Mouse (Mus musculus): Measurements from ENCODE around the gene Pdhb. TPM values are rescaled to one million over a fixed set of nuclear protein-coding genes. Genes with fewer than 3 reads are reported as not detected.

The Pdhb gene
- polyA plus RNA-seq, 1 experiment from 2014 or later, result 259 TPM

DNA sequence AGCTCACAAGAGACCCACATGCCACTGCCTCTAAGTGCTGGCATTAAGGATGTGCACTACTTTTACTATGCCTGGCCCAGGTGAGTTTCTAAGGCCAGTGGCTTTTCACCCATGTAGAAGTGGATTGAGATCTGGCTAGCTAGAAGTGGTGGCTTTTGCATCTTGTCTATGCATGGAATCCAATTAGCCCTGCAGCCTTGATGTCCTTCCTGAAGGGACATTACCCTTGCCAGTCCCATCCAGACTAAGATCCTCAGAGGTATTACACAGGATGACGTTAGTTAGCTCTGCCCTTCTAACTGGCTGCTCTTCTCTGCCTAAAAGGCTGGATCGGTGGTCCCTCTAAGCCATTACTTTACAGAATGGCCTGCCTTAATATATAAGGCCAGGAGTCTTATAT, 40.2 kb upstream of the Pdhb start:
- Histone ChIP-seq H3K4me3 (no peak overlapping the region), H3K36me3 (no peaks in the 10 kb centered on the region), H3K9me3 (no peaks in the 10 kb centered on the region), H3K27ac (replicated peaks) (no peak overlapping the region), H3K4me1 (replicated peaks) (peaks cover 23% of the 10 kb centered on the region), H3K27me3 (peaks cover 22% of the 10 kb centered on the region), H3K9ac (no peak overlapping the region), H3K4me2 (no peak overlapping the region)
- WGBS, result 78% methylated on average over 2 of the region's 2 CpGs
- no peak for ATAC-seq (ENCODE audit: low read depth)

DNA sequence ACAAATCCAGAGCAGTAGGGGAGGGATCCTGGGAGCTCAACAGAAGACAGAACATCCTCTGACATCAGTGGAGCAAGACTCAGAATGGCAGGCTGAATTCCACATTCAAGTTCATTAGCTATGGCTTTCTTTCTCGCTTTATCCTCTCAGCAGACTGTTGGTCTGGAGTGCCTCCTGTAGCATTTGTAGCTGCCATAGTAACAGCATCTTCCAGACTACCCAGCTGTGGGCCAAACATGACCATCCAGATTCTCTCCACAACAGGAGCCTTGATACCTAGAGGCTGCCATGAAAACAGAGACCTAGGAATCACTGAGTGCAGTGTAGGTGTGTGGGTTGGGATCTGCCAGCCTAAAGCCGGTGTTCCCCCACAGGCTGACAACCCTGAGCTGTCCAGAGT, 37.1 kb upstream of the Pdhb start:
- no peak overlapping the region for H3K27ac ChIP-seq (replicated peaks)
- no peak for ATAC-seq (ENCODE audit: low read depth)
- no peaks in the 10 kb centered on the region for H3K27me3 ChIP-seq
- H3K9me3 ChIP-seq, result no peaks in the 10 kb centered on the region
- no peaks in the 10 kb centered on the region for H3K36me3 ChIP-seq
- peaks cover 9% of the 10 kb centered on the region for H3K4me1 ChIP-seq (replicated peaks)
- 81% methylated on average over 2 of the region's 2 CpGs for WGBS
- no peak overlapping the region for H3K4me3 ChIP-seq
- H3K4me2 ChIP-seq, result no peak overlapping the region
- no peak overlapping the region for H3K9ac ChIP-seq

DNA sequence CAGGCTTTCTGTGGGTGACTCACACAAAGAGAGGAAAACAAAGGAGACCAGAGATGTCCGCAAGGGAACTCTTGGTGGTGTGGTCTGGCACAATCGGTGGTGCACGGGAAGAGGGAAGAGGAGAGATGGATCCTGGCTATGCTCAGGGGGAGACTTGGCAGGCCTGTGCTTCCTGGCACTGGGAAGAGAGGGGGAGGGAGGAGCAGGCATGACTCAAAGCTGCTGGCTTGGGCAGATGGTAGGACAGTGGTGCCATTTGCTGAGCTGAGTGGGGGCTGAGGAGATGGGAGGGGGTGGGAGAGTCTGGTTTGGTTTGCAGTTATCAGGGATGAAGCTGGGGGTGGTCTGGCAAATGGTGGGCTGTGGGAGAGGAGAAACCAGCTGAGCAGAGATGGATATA, 36.1 kb upstream of the Pdhb start:
- 78% methylated on average over 3 of the region's 3 CpGs for WGBS
- Histone ChIP-seq H3K4me2 (no peak overlapping the region), H3K27ac (replicated peaks) (no peak overlapping the region), H3K4me3 (no peak overlapping the region), H3K4me1 (replicated peaks) (peaks cover 4% of the 10 kb centered on the region), H3K9ac (no peak overlapping the region), H3K27me3 (no peaks in the 10 kb centered on the region), H3K36me3 (no peaks in the 10 kb centered on the region), H3K9me3 (no peaks in the 10 kb centered on the region)
- ATAC-seq (ENCODE audit: low read depth), result no peak

DNA sequence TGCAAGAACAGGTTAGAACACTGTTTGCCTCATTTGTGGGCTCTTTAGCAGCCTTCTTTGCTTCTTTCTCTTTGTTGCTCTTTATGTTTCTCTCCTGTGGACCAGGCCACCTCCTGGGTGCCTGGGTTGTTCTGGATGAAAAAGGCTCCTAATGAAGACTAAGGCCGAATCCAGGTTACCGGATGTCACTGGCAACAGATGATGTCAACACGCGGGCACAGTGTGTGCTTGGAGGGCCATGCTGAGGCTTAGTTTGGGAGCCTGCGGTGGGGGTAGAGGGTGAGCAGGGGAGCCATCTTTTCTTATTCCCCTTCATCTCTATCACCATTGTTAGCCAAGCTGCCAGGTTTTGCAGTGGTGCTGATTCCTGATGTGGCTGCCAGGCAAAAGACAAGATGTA, 34.7 kb upstream of the Pdhb start:
- 61% methylated on average over 5 of the region's 5 CpGs for WGBS
- no peak overlapping the region for H3K9ac ChIP-seq
- no peaks in the 10 kb centered on the region for H3K27me3 ChIP-seq
- peak overlapping the region; percentile 34; the same call in 1 of the 2 replicates for H3K27ac ChIP-seq (replicated peaks)
- H3K4me1 ChIP-seq (replicated peaks), result peaks cover 4% of the 10 kb centered on the region
- no peak overlapping the region for H3K4me2 ChIP-seq
- no peak overlapping the region for H3K4me3 ChIP-seq
- no peaks in the 10 kb centered on the region for H3K9me3 ChIP-seq
- no peak for ATAC-seq (ENCODE audit: low read depth)
- H3K36me3 ChIP-seq, result no peaks in the 10 kb centered on the region

DNA sequence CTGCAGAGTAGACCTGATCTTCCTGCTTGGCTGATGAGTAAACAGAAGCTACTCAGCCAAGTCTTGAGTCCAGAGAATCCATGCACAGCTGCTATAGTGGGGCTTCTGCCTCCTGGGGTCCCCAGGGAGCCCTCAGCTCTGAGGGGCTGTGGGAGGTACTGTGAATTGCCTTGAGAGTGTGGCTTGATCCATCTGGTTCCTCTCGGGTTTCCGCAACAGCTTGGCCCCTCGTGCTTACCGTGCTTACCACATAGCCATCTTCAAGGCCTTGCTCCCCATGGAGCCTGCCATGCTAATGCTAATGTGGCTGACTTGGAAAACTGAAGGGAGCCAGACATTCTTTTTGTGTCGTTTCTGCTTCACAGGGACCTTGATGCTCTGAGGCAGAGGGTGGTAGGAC, 34.3 kb upstream of the Pdhb start:
- Histone ChIP-seq H3K9me3 (no peaks in the 10 kb centered on the region), H3K27me3 (no peaks in the 10 kb centered on the region), H3K36me3 (no peaks in the 10 kb centered on the region), H3K27ac (replicated peaks) (peak overlapping the region; percentile 34; the same call in 1 of the 2 replicates), H3K9ac (no peak overlapping the region), H3K4me1 (replicated peaks) (peaks cover 4% of the 10 kb centered on the region), H3K4me3 (no peak overlapping the region), H3K4me2 (no peak overlapping the region)
- peak; percentile 77 for ATAC-seq (ENCODE audit: low read depth)
- 22% methylated on average over 5 of the region's 5 CpGs for WGBS

DNA sequence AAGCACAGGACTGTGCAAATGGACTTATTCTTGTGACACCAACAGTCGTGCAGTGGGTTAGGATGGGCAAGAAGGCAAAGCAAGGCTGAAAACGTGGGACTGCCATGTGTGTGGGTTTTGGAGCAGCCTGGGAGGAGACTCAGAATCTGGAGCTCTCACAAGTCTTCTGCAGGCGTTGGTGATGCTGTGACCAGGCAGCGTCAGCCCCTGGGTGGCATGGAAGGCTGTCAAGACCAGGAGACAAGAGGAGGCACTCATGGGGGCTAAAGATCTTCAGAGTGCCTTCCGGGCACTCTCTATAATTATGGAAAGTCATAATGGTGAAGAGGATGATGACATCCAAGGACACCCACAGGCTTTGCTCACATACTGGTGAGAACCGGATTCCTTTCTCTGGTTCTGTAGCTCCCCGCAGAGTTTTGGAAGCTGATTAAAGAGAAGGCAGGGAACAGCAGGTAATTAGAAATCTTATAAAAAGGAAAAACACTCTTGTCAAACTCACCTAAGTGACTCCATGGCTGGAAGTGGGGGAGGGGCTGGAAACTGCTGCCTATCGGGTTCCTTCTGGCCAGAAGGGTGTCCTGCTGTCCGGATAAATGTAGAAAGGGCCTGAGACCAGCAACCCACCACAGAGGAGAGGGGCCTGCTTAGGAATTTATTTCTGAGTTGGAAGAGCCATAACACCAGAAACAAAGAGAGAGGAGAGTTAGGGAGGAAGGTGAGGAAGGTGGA, 33.5 kb upstream of the Pdhb start:
- H3K27ac ChIP-seq (replicated peaks), result 0 out of 2 replicates have a peak overlapping the region, but pooled peaks have one; percentile 5
- ATAC-seq (ENCODE audit: low read depth), result no peak
- no peak overlapping the region for H3K4me3 ChIP-seq
- no peak overlapping the region for H3K9ac ChIP-seq
- no peak overlapping the region for H3K4me2 ChIP-seq
- H3K4me1 ChIP-seq (replicated peaks), result peaks cover 4% of the 10 kb centered on the region
- no peaks in the 10 kb centered on the region for H3K27me3 ChIP-seq
- WGBS, result 56% methylated on average over 9 of the region's 9 CpGs
- H3K9me3 ChIP-seq, result no peaks in the 10 kb centered on the region
- no peaks in the 10 kb centered on the region for H3K36me3 ChIP-seq

DNA sequence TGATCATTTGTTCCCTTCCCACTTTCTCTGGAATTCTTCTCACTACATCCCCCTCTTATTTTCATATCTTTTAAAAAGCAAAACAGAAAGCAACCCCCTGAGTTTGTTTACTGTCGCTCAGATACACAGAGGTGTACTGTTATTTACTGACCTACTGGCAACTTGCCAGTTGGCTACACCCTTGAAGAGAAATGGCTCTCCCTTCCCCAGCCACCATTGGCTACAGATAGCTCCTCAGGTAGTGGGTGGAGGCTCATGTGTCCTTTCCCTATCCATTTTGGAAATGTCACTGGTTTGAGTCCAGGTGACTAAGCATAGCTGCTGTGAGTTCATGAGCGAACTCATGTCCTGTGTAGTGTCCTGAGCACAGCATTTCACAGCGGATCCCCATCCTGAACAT, 28.9 kb upstream of the Pdhb start:
- WGBS, result 78% methylated on average over 3 of the region's 3 CpGs
- Histone ChIP-seq H3K4me2 (no peak overlapping the region), H3K9me3 (no peaks in the 10 kb centered on the region), H3K27ac (replicated peaks) (no peak overlapping the region), H3K4me3 (no peak overlapping the region), H3K9ac (no peak overlapping the region), H3K36me3 (no peaks in the 10 kb centered on the region), H3K4me1 (replicated peaks) (no peaks in the 10 kb centered on the region), H3K27me3 (no peaks in the 10 kb centered on the region)
- no peak for ATAC-seq (ENCODE audit: low read depth)

DNA sequence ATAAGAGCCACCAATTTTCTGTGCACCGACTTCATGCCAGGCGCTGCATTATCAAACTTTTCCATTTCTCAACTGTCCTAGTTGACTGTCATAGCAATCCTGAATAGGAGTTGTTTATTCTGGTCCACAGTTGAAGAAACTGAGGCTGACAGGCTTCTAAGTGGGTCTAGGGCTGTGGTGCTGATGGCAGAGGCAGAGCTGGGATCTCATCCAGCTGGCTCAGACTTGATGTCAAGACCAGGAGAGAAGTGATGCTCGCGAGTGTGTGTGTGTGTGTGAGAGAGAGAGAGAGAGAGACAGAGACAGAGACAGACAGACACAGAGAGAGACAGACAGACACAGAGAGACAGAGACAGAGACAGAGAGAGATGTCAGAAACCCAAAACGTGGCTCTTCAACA, 27.9 kb upstream of the Pdhb start:
- Histone ChIP-seq H3K9ac (no peak overlapping the region), H3K4me3 (no peak overlapping the region), H3K36me3 (no peaks in the 10 kb centered on the region), H3K27me3 (no peaks in the 10 kb centered on the region), H3K4me1 (replicated peaks) (no peaks in the 10 kb centered on the region), H3K27ac (replicated peaks) (no peak overlapping the region), H3K9me3 (no peaks in the 10 kb centered on the region), H3K4me2 (no peak overlapping the region)
- 84% methylated on average over 5 of the region's 5 CpGs for WGBS
- no peak for ATAC-seq (ENCODE audit: low read depth)

DNA sequence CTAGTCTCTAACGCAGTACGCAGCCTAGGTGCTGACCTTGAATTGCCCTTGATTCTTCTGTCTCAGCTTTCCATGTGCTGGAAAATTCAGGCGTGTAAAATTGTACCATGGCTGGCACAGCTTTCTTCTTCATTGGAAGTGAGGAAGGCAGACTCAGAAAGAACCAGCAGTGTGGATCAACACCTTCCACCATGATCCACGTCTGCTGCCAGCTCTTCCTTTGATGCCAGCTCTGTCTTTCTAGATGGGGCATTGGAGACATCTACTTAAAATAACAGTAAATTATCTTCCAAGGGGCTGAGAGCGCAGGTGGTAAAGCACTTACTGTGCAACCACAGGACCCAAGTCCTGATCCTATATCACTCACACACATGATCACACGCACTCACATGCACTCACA, 19.9 kb upstream of the Pdhb start:
- 81% methylated on average over 6 of the region's 6 CpGs for WGBS
- H3K27ac ChIP-seq (replicated peaks), result no peak overlapping the region
- no peaks in the 10 kb centered on the region for H3K9me3 ChIP-seq
- no peak for ATAC-seq (ENCODE audit: low read depth)
- H3K4me3 ChIP-seq, result no peak overlapping the region
- H3K36me3 ChIP-seq, result no peaks in the 10 kb centered on the region
- H3K4me2 ChIP-seq, result no peak overlapping the region
- no peaks in the 10 kb centered on the region for H3K27me3 ChIP-seq
- no peaks in the 10 kb centered on the region; the same call in 1 of the 2 replicates for H3K4me1 ChIP-seq (replicated peaks)
- no peak overlapping the region for H3K9ac ChIP-seq

DNA sequence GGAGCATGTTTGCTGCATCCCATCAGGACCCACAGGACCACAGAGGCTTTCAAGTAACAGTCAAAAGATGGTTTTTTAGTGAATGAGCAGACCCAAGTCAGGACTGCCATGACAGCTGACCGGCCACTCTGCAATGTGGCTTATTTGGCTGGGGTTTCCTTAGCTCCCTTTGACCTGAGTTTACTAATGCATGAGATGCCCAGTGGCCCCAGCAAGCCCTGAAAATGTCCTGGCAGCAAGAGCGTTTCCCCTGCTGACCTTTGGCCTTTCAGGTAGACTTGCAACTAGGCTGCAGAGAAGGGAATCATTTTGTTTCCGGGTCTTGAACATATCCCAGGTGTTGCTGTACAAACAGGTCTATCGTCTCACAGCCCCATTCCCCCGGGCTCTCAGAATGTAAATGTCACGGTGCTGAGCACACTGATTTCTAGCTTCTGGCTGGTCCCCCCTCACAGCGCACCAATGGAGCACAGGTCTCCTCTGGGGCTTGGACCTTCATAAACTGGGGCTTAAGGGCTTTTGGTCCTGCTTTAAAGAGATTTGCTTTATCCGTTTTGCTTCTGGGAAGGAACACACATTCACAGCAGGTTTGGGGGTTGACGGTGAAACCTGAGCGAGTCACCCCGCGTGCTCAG, 18.6 kb upstream of the Pdhb start:
- H3K4me2 ChIP-seq, result no peak overlapping the region
- no peaks in the 10 kb centered on the region for H3K36me3 ChIP-seq
- no peaks in the 10 kb centered on the region for H3K9me3 ChIP-seq
- H3K9ac ChIP-seq, result no peak overlapping the region
- no peak overlapping the region for H3K4me3 ChIP-seq
- ATAC-seq (ENCODE audit: low read depth), result no peak
- H3K27me3 ChIP-seq, result no peaks in the 10 kb centered on the region
- no peaks in the 10 kb centered on the region; the same call in 1 of the 2 replicates for H3K4me1 ChIP-seq (replicated peaks)
- WGBS, result 73% methylated on average over 12 of the region's 12 CpGs
- H3K27ac ChIP-seq (replicated peaks), result no peak overlapping the region

DNA sequence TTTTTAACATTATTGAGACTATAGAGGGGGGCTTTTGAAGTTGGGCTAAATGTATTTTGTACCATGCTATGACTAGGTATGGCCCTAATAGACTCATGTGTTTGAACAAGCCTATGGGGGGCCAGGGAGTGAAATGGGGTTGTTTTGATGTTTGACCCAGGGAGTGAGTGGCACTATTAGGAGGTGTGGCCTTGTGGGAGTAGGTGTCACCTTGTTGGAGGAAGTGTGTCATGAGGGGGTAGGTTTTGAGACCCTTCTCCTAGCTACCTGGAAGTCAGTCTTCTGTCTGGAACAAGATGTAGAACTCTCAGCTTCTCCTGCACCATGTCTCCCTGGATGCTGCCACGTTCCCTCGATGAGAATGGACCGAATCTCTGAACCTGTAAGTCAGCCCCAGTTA, 17.7 kb upstream of the Pdhb start:
- no peak for ATAC-seq (ENCODE audit: low read depth)
- Histone ChIP-seq H3K27ac (replicated peaks) (no peak overlapping the region), H3K4me2 (no peak overlapping the region), H3K4me1 (replicated peaks) (no peaks in the 10 kb centered on the region; the same call in 1 of the 2 replicates), H3K9me3 (no peaks in the 10 kb centered on the region), H3K27me3 (no peaks in the 10 kb centered on the region), H3K4me3 (no peak overlapping the region), H3K9ac (no peak overlapping the region), H3K36me3 (no peaks in the 10 kb centered on the region)
- 96% methylated on average over 3 of the region's 3 CpGs for WGBS

DNA sequence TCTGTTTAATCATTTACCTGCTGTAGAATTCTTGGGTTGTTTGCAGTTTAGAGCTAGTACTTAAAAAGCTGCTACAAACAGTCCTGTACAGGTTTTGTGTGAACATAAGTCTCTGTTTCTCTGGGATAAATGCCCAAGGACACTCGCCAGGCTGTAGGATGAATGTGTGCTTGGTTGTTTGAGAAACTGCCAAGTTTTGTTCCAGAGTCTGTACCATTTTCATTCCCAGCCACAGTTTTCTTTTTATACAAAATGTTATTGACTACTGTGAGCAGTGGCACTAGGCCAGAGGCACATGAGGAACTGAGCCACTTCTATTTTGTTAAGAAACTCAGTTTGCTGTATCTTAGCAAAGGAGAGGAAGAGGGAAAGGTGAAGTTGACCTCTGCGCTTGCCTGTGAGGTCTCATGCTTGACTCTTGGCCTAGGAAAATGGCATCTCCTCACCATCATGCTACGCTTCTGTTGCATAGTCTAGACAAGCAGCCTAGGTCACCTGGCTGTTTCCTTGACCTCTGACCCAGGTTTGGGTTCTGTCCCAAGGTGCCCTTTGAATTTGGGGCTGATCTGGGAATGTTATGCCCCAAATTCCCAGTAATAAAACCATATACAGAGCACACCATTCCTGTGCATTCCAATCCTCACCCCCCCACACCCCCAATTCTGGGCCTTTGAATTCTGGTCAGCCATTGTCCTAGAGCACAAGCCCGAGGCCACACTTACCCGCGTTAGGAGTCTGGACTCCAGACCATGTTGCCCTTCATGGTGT, 13.6 kb upstream of the Pdhb start:
- WGBS, result 84% methylated on average over 6 of the region's 6 CpGs
- Histone ChIP-seq H3K27ac (replicated peaks) (no peak overlapping the region), H3K4me1 (replicated peaks) (no peaks in the 10 kb centered on the region), H3K9me3 (no peaks in the 10 kb centered on the region), H3K27me3 (no peaks in the 10 kb centered on the region), H3K36me3 (no peaks in the 10 kb centered on the region), H3K9ac (no peak overlapping the region), H3K4me3 (no peak overlapping the region), H3K4me2 (no peak overlapping the region)
- ATAC-seq (ENCODE audit: low read depth), result no peak
